Mouse (Mus musculus): ENCODE measurements around the gene Adgrg5.

Adgrg5 gene

GRCm38 (mm10) chr8:94923405-94923804 lies at the start of gene Adgrg5:
Adgrg5 (plus strand) TSS chr8:94923694.
- no peak for DNase-seq (ENCODE audit: low spot score)

- peak; percentile 84 for DNase-seq (ENCODE audit: low spot score)
Measured at GRCm38 (mm10) chr8:94874358-94874757, 49.1 kb upstream of the Adgrg5 start.

- no peak for DNase-seq (ENCODE audit: low spot score)
Measured at GRCm38 (mm10) chr8:94875096-94875870, 48.2 kb upstream of the Adgrg5 start.

- DNase-seq (ENCODE audit: low spot score) = no peak
Measured at GRCm38 (mm10) chr8:94875871-94876150, 47.7 kb upstream of the Adgrg5 start.

GRCm38 (mm10) chr8:94876197-94876730 lies 47.2 kb upstream of the Adgrg5 start, which contains the start of gene Dok4:
Dok4 (minus strand) TSS chr8:94876330.
- peak; percentile 93 for DNase-seq (ENCODE audit: low spot score)

GRCm38 (mm10) chr8:94876820-94877219 lies 46.7 kb upstream of the Adgrg5 start:
- DNase-seq (ENCODE audit: low spot score) = no peak

GRCm38 (mm10) chr8:94880742-94881141 lies 42.8 kb upstream of the Adgrg5 start:
- no peak for DNase-seq (ENCODE audit: low spot score)

- no peak for DNase-seq (ENCODE audit: low spot score)
Measured at GRCm38 (mm10) chr8:94888383-94889036, 35.0 kb upstream of the Adgrg5 start.

- DNase-seq (ENCODE audit: low spot score) = no peak
Measured at GRCm38 (mm10) chr8:94892917-94893316, 30.6 kb upstream of the Adgrg5 start.

- DNase-seq (ENCODE audit: low spot score) = no peak
Measured at GRCm38 (mm10) chr8:94899262-94899661, 24.2 kb upstream of the Adgrg5 start.

- DNase-seq (ENCODE audit: low spot score) = no peak
Measured at GRCm38 (mm10) chr8:94900617-94901016, 22.9 kb upstream of the Adgrg5 start.

GRCm38 (mm10) chr8:94901031-94901430 lies 22.5 kb upstream of the Adgrg5 start:
- DNase-seq (ENCODE audit: low spot score) = no peak

- DNase-seq (ENCODE audit: low spot score) = no peak
Measured at GRCm38 (mm10) chr8:94903709-94904108, 19.8 kb upstream of the Adgrg5 start.

GRCm38 (mm10) chr8:94904450-94905175 lies 18.9 kb upstream of the Adgrg5 start:
- DNase-seq (ENCODE audit: low spot score) = peak; percentile 90

GRCm38 (mm10) chr8:94907591-94908300 lies 15.7 kb upstream of the Adgrg5 start:
- no peak for DNase-seq (ENCODE audit: low spot score)

GRCm38 (mm10) chr8:94908847-94909246 lies 14.6 kb upstream of the Adgrg5 start:
- peak; percentile 91 for DNase-seq (ENCODE audit: low spot score)

- DNase-seq (ENCODE audit: low spot score) = peak; percentile 78
Measured at GRCm38 (mm10) chr8:94913061-94913660, 10.3 kb upstream of the Adgrg5 start.

- no peak for DNase-seq (ENCODE audit: low spot score)
Measured at GRCm38 (mm10) chr8:94914256-94914655, 9.2 kb upstream of the Adgrg5 start.

- DNase-seq (ENCODE audit: low spot score) = no peak
Measured at GRCm38 (mm10) chr8:94914701-94915101, 8.8 kb upstream of the Adgrg5 start.

- DNase-seq (ENCODE audit: low spot score) = no peak
Measured at GRCm38 (mm10) chr8:94916311-94916959, 7.1 kb upstream of the Adgrg5 start.

- DNase-seq (ENCODE audit: low spot score) = no peak
Measured at GRCm38 (mm10) chr8:94916960-94917324, 6.6 kb upstream of the Adgrg5 start.
